Mouse (Mus musculus) layer of hippocampus, adult 9-11 months (tissue): ENCODE measurements around the gene D17Wsu92e.
"Not testable (repeated sequence)": the region's sequence is repeated elsewhere in the genome, so short reads cannot be mapped to it uniquely, and the experiment has no call there.

ENCODE experiments used
- DNase-seq: peaks from one replicate; pipeline ENCODE4 v3.0.0; 2022

D17Wsu92e gene

GRCm38 (mm10) chr17:27820568-27821406 lies at the start of gene D17Wsu92e:
Gene D17Wsu92e (minus strand): TSS chr17:27820648.
- DNase-seq, result peak; percentile 98

GRCm38 (mm10) chr17:27866737-27867136 lies 46.3 kb upstream of the D17Wsu92e start:
- no peak for DNase-seq

GRCm38 (mm10) chr17:27865461-27865860 lies 45.0 kb upstream of the D17Wsu92e start:
- no peak for DNase-seq

GRCm38 (mm10) chr17:27859131-27859530 lies 38.7 kb upstream of the D17Wsu92e start:
- no peak for DNase-seq

GRCm38 (mm10) chr17:27857649-27858475 lies 37.4 kb upstream of the D17Wsu92e start:
- no peak for DNase-seq

- peak; percentile 15 for DNase-seq
Observed at GRCm38 (mm10) chr17:27856798-27857648, 36.6 kb upstream of the D17Wsu92e start.

GRCm38 (mm10) chr17:27856265-27856797 lies 35.9 kb upstream of the D17Wsu92e start, which contains the start of gene Uhrf1bp1:
Gene Uhrf1bp1 (plus strand): TSS chr17:27856441.
- DNase-seq, result peak; percentile 72

- DNase-seq, result peak; percentile 75
Observed at GRCm38 (mm10) chr17:27851076-27851475, 30.6 kb upstream of the D17Wsu92e start.

GRCm38 (mm10) chr17:27848351-27848750 lies 27.9 kb upstream of the D17Wsu92e start:
- DNase-seq, result no peak

- DNase-seq, result peak; percentile 97
Observed at GRCm38 (mm10) chr17:27839469-27840252, 19.2 kb upstream of the D17Wsu92e start.

- not testable (repeated sequence) for DNase-seq
Observed at GRCm38 (mm10) chr17:27837850-27838249, 17.4 kb upstream of the D17Wsu92e start, which contains the start of gene Snrpc. Gene Snrpc (plus strand): TSS chr17:27838150.

- no peak for DNase-seq
Observed at GRCm38 (mm10) chr17:27830411-27830810, 10.0 kb upstream of the D17Wsu92e start.

GRCm38 (mm10) chr17:27827511-27827910 lies 7.1 kb upstream of the D17Wsu92e start:
- no peak for DNase-seq

- no peak for DNase-seq
Observed at GRCm38 (mm10) chr17:27826908-27827383, 6.5 kb upstream of the D17Wsu92e start.

GRCm38 (mm10) chr17:27825984-27826905 lies 5.8 kb upstream of the D17Wsu92e start:
- DNase-seq, result peak; percentile 80

GRCm38 (mm10) chr17:27825539-27825938 lies 5.1 kb upstream of the D17Wsu92e start:
- DNase-seq, result no peak

- DNase-seq, result no peak
Observed at GRCm38 (mm10) chr17:27824941-27825340, 4.5 kb upstream of the D17Wsu92e start.

- no peak for DNase-seq
Observed at GRCm38 (mm10) chr17:27823142-27823905, 2.9 kb upstream of the D17Wsu92e start.
